Mouse (Mus musculus): ENCODE data around the gene Ttc28. TPM values are rescaled to one million over a fixed set of nuclear protein-coding genes. Genes with fewer than 3 reads are reported as not detected.

The Ttc28 gene
- polyA plus RNA-seq, 1 experiment from 2014 or later = 12.9 TPM

- Histone ChIP-seq H3K9ac (ENCODE audit: low read length) (no peak overlapping the region), H3K4me2 (ENCODE audit: low read depth, severe bottlenecking) (no peak overlapping the region), H3K9me3 (ENCODE audit: control insufficient read depth, low read length) (0 out of 2 replicates have a peak, but pooled peaks cover 3% of the 10 kb centered on the region), H3K27me3 (ENCODE audit: control insufficient read depth, insufficient read depth, low read length) (no peaks in the 10 kb centered on the region), H3K4me1 (ENCODE audit: control insufficient read depth, insufficient read depth, low read length) (peaks cover 36% of the 10 kb centered on the region), H3K36me3 (ENCODE audit: control insufficient read depth, insufficient read depth, low read length) (no peaks in the 10 kb centered on the region), H3K4me3 (ENCODE audit: low read depth, low read length) (no peak overlapping the region), H3K27ac (replicated peaks; ENCODE audit: low read depth, low read length) (no peak overlapping the region)
- 62% methylated on average over 8 of the region's 8 CpGs for WGBS
- no peak for ATAC-seq (ENCODE audit: insufficient number of reproducible peaks, low FRiP score, low TSS enrichment, low read depth)
- DNase-seq (ENCODE audit: low spot score) = no peak
These were observed 128.3 kb downstream of the Ttc28 start for GRCm38 (mm10) chr5:111007900-111008299.

- 80% methylated on average over 6 of the region's 6 CpGs for WGBS
- Histone ChIP-seq H3K27ac (replicated peaks; ENCODE audit: low read depth, low read length) (no peak overlapping the region), H3K27me3 (ENCODE audit: control insufficient read depth, insufficient read depth, low read length) (no peaks in the 10 kb centered on the region), H3K4me2 (ENCODE audit: low read depth, severe bottlenecking) (no peak overlapping the region), H3K4me3 (ENCODE audit: low read depth, low read length) (no peak overlapping the region), H3K9me3 (ENCODE audit: control insufficient read depth, low read length) (0 out of 2 replicates have a peak, but pooled peaks cover 3% of the 10 kb centered on the region), H3K9ac (ENCODE audit: low read length) (no peak overlapping the region), H3K4me1 (ENCODE audit: control insufficient read depth, insufficient read depth, low read length) (peaks cover 36% of the 10 kb centered on the region), H3K36me3 (ENCODE audit: control insufficient read depth, insufficient read depth, low read length) (no peaks in the 10 kb centered on the region)
- ATAC-seq (ENCODE audit: insufficient number of reproducible peaks, low FRiP score, low TSS enrichment, low read depth) = no peak
- DNase-seq (ENCODE audit: low spot score) = no peak
These were observed 128.8 kb downstream of the Ttc28 start for GRCm38 (mm10) chr5:111008431-111008830.

GRCm38 (mm10) chr5:111011271-111011670, 131.7 kb downstream of the Ttc28 start:
- H3K4me3 ChIP-seq (ENCODE audit: low read depth, low read length) = no peak overlapping the region
- H3K27ac ChIP-seq (replicated peaks; ENCODE audit: low read depth, low read length) = no peak overlapping the region

GRCm38 (mm10) chr5:111012064-111012463, 132.5 kb downstream of the Ttc28 start:
- Histone ChIP-seq H3K4me1 (ENCODE audit: control insufficient read depth, insufficient read depth, low read length) (peaks cover 29% of the 10 kb centered on the region), H3K36me3 (ENCODE audit: control insufficient read depth, insufficient read depth, low read length) (no peaks in the 10 kb centered on the region), H3K9me3 (ENCODE audit: control insufficient read depth, low read length) (0 out of 2 replicates have a peak, but pooled peaks cover 3% of the 10 kb centered on the region), H3K4me2 (ENCODE audit: low read depth, severe bottlenecking) (no peak overlapping the region), H3K4me3 (ENCODE audit: low read depth, low read length) (no peak overlapping the region), H3K9ac (ENCODE audit: low read length) (no peak overlapping the region), H3K27me3 (ENCODE audit: control insufficient read depth, insufficient read depth, low read length) (no peaks in the 10 kb centered on the region), H3K27ac (replicated peaks; ENCODE audit: low read depth, low read length) (no peak overlapping the region)
- 68% methylated on average over 11 of the region's 11 CpGs for WGBS
- DNase-seq (ENCODE audit: low spot score) = no peak
- no peak for ATAC-seq (ENCODE audit: insufficient number of reproducible peaks, low FRiP score, low TSS enrichment, low read depth)

More at GRCm38 (mm10) chr5:111011271-111011670, 131.7 kb downstream of the Ttc28 start:
- DNase-seq (ENCODE audit: low spot score) (peak; percentile 72), ATAC-seq (ENCODE audit: insufficient number of reproducible peaks, low FRiP score, low TSS enrichment, low read depth) (peak; percentile 76)
- WGBS = 3% methylated on average over 8 of the region's 8 CpGs
- no peaks in the 10 kb centered on the region for H3K27me3 ChIP-seq (ENCODE audit: control insufficient read depth, insufficient read depth, low read length)
- H3K4me2 ChIP-seq (ENCODE audit: low read depth, severe bottlenecking) = no peak overlapping the region
- no peak overlapping the region for H3K9ac ChIP-seq (ENCODE audit: low read length)
- peaks cover 33% of the 10 kb centered on the region for H3K4me1 ChIP-seq (ENCODE audit: control insufficient read depth, insufficient read depth, low read length)
- 0 out of 2 replicates have a peak, but pooled peaks cover 3% of the 10 kb centered on the region for H3K9me3 ChIP-seq (ENCODE audit: control insufficient read depth, low read length)
- no peaks in the 10 kb centered on the region for H3K36me3 ChIP-seq (ENCODE audit: control insufficient read depth, insufficient read depth, low read length)

GRCm38 (mm10) chr5:111012587-111012986, 133.0 kb downstream of the Ttc28 start:
- WGBS = 39% methylated on average over 7 of the region's 7 CpGs
- ATAC-seq (ENCODE audit: insufficient number of reproducible peaks, low FRiP score, low TSS enrichment, low read depth) (no peak), DNase-seq (ENCODE audit: low spot score) (no peak)

GRCm38 (mm10) chr5:111014960-111015359, 135.4 kb downstream of the Ttc28 start:
- Histone ChIP-seq H3K4me2 (ENCODE audit: low read depth, severe bottlenecking) (no peak overlapping the region), H3K9ac (ENCODE audit: low read length) (no peak overlapping the region), H3K36me3 (ENCODE audit: control insufficient read depth, insufficient read depth, low read length) (no peaks in the 10 kb centered on the region), H3K27me3 (ENCODE audit: control insufficient read depth, insufficient read depth, low read length) (no peaks in the 10 kb centered on the region), H3K4me3 (ENCODE audit: low read depth, low read length) (no peak overlapping the region), H3K4me1 (ENCODE audit: control insufficient read depth, insufficient read depth, low read length) (peaks cover 22% of the 10 kb centered on the region), H3K9me3 (ENCODE audit: control insufficient read depth, low read length) (0 out of 2 replicates have a peak, but pooled peaks cover 1% of the 10 kb centered on the region), H3K27ac (replicated peaks; ENCODE audit: low read depth, low read length) (no peak overlapping the region)
- no peak for DNase-seq (ENCODE audit: low spot score)
- no peak for ATAC-seq (ENCODE audit: insufficient number of reproducible peaks, low FRiP score, low TSS enrichment, low read depth)
- WGBS = 48% methylated on average over 4 of the region's 4 CpGs

More at GRCm38 (mm10) chr5:111012587-111012986, 133.0 kb downstream of the Ttc28 start:
- Histone ChIP-seq H3K4me3 (ENCODE audit: low read depth, low read length) (no peak overlapping the region), H3K4me1 (ENCODE audit: control insufficient read depth, insufficient read depth, low read length) (peaks cover 24% of the 10 kb centered on the region), H3K27ac (replicated peaks; ENCODE audit: low read depth, low read length) (no peak overlapping the region), H3K9ac (ENCODE audit: low read length) (no peak overlapping the region), H3K9me3 (ENCODE audit: control insufficient read depth, low read length) (0 out of 2 replicates have a peak, but pooled peaks cover 3% of the 10 kb centered on the region), H3K36me3 (ENCODE audit: control insufficient read depth, insufficient read depth, low read length) (no peaks in the 10 kb centered on the region), H3K27me3 (ENCODE audit: control insufficient read depth, insufficient read depth, low read length) (no peaks in the 10 kb centered on the region), H3K4me2 (ENCODE audit: low read depth, severe bottlenecking) (no peak overlapping the region)

GRCm38 (mm10) chr5:111017319-111017718, 137.7 kb downstream of the Ttc28 start:
- peaks cover 8% of the 10 kb centered on the region for H3K4me1 ChIP-seq (ENCODE audit: control insufficient read depth, insufficient read depth, low read length)
- 84% methylated on average over 4 of the region's 4 CpGs for WGBS
- DNase-seq (ENCODE audit: low spot score) (no peak), ATAC-seq (ENCODE audit: insufficient number of reproducible peaks, low FRiP score, low TSS enrichment, low read depth) (no peak)
- no peak overlapping the region for H3K9ac ChIP-seq (ENCODE audit: low read length)
- no peak overlapping the region for H3K27ac ChIP-seq (replicated peaks; ENCODE audit: low read depth, low read length)
- no peak overlapping the region for H3K4me3 ChIP-seq (ENCODE audit: low read depth, low read length)
- no peaks in the 10 kb centered on the region for H3K36me3 ChIP-seq (ENCODE audit: control insufficient read depth, insufficient read depth, low read length)
- no peaks in the 10 kb centered on the region for H3K9me3 ChIP-seq (ENCODE audit: control insufficient read depth, low read length)
- no peaks in the 10 kb centered on the region for H3K27me3 ChIP-seq (ENCODE audit: control insufficient read depth, insufficient read depth, low read length)
- no peak overlapping the region for H3K4me2 ChIP-seq (ENCODE audit: low read depth, severe bottlenecking)

GRCm38 (mm10) chr5:111022339-111022738, 142.7 kb downstream of the Ttc28 start:
- Histone ChIP-seq H3K36me3 (ENCODE audit: control insufficient read depth, insufficient read depth, low read length) (no peaks in the 10 kb centered on the region), H3K4me2 (ENCODE audit: low read depth, severe bottlenecking) (no peak overlapping the region), H3K27ac (replicated peaks; ENCODE audit: low read depth, low read length) (no peak overlapping the region), H3K9me3 (ENCODE audit: control insufficient read depth, low read length) (no peaks in the 10 kb centered on the region), H3K4me1 (ENCODE audit: control insufficient read depth, insufficient read depth, low read length) (peaks cover 31% of the 10 kb centered on the region), H3K4me3 (ENCODE audit: low read depth, low read length) (no peak overlapping the region), H3K27me3 (ENCODE audit: control insufficient read depth, insufficient read depth, low read length) (no peaks in the 10 kb centered on the region), H3K9ac (ENCODE audit: low read length) (no peak overlapping the region)
- WGBS = 91% methylated on average over 9 of the region's 9 CpGs
- no peak for DNase-seq (ENCODE audit: low spot score)
- no peak for ATAC-seq (ENCODE audit: insufficient number of reproducible peaks, low FRiP score, low TSS enrichment, low read depth)

GRCm38 (mm10) chr5:111022940-111023339, 143.3 kb downstream of the Ttc28 start:
- 100% methylated on average over 1 of the region's 1 CpGs for WGBS
- Histone ChIP-seq H3K4me2 (ENCODE audit: low read depth, severe bottlenecking) (no peak overlapping the region), H3K9ac (ENCODE audit: low read length) (no peak overlapping the region)

More at GRCm38 (mm10) chr5:111022940-111023339, 143.3 kb downstream of the Ttc28 start:
- no peak overlapping the region for H3K27ac ChIP-seq (replicated peaks; ENCODE audit: low read depth, low read length)
- H3K36me3 ChIP-seq (ENCODE audit: control insufficient read depth, insufficient read depth, low read length) = no peaks in the 10 kb centered on the region
- no peak for ATAC-seq (ENCODE audit: insufficient number of reproducible peaks, low FRiP score, low TSS enrichment, low read depth)
- DNase-seq (ENCODE audit: low spot score) = no peak
- no peaks in the 10 kb centered on the region for H3K27me3 ChIP-seq (ENCODE audit: control insufficient read depth, insufficient read depth, low read length)
- H3K4me1 ChIP-seq (ENCODE audit: control insufficient read depth, insufficient read depth, low read length) = peaks cover 34% of the 10 kb centered on the region
- no peak overlapping the region for H3K4me3 ChIP-seq (ENCODE audit: low read depth, low read length)
- no peaks in the 10 kb centered on the region for H3K9me3 ChIP-seq (ENCODE audit: control insufficient read depth, low read length)
